Mouse (Mus musculus) adrenal gland, postnatal 4 days (tissue): ENCODE measurements around the gene Mast4. TPM values are rescaled to one million over a fixed set of nuclear protein-coding genes. Genes with fewer than 3 reads are reported as not detected.

ENCODE experiments used
- DNase-seq, 2 experiments: peaks; one replicate each; pipeline ENCODE4 v3.0.0; 2021 to 2022; ENCODE audit warnings: low spot score in 2 of 2, mixed read lengths in 2 of 2
- total RNA-seq, 2 experiments: library from RNA; stranded (reverse); gene quantifications; 2 replicates each; pipeline ENCODE4 v1.2.3; 2021

Mast4 gene
- total RNA-seq, 2 experiments from 2014 or later = 75.3 to 80.7 TPM

DNA sequence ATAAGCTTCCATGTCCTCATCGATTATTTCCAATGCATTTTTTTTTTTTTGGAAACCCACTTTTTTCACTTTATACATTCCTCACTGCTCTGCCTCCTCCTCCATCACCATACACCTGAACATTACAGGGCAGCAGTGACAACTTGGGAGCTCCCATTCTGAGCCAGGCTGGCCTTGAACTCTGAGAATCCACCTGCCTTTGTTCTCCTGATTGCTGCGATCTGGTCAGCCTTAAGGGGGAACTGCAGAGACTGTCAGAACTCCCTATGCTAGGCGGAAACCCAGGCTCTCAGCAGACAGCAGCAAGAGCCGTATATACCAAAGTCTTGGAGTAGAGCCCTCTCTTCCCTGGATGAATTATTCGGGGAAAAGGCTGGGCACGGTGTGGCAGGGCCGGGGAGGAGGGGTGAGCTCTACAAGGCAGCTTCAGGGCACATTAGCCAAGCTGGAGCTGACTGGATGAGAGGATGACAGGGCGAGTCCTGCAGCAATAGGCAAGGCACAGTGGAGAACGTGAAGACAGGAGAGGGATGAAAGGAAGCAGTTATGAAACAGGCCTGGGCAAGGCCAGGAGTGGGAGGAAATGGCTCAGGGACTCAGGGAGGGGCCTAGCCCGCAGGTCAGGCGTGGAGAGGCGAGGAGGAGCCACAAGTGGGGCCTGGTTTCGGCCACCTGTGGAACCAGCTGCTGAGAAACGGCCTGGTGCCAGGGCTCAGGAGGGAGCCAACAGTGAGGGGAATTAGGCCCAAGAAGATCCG, 435.7 kb downstream of the Mast4 start:
- peak in 1 of 2 experiments; percentile 22 for DNase-seq

DNA sequence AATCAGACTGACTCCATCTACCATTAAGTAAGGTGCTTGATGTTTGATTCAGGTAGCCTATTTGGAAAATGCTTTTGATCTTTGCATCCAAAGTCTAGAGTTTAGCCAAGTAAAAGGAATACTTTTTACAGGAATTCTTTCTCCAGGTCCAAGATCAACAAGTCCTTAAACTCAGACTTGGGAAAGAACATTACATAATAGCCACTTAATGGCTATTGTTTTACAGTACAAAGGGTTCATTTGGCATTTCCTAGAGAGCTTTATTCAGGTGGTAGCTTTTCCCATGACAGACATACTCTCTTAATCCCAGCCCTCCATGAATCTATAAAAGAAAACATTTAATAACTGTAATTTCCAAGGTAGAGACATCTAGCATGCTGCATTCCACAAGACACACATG, 438.0 kb downstream of the Mast4 start:
- no peak for DNase-seq

DNA sequence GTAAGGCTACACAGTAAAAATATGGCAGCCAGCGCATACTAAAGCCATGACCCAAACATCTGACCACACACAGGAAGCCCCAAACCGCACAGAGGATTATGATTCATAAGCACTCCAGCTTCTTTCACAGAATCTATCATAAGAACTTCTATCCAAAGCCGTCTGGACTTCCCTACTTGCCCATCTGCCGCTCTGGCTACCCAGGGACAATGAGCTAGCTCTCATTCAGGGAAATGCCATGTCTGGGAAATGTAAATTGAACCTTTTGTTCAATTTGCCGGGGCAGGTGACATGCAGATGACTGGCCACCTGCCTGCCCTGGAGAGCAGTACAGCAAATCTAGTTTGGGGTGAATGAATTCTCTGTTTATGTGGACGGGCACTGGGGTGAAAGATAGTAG, 438.4 kb downstream of the Mast4 start:
- no peak for DNase-seq

DNA sequence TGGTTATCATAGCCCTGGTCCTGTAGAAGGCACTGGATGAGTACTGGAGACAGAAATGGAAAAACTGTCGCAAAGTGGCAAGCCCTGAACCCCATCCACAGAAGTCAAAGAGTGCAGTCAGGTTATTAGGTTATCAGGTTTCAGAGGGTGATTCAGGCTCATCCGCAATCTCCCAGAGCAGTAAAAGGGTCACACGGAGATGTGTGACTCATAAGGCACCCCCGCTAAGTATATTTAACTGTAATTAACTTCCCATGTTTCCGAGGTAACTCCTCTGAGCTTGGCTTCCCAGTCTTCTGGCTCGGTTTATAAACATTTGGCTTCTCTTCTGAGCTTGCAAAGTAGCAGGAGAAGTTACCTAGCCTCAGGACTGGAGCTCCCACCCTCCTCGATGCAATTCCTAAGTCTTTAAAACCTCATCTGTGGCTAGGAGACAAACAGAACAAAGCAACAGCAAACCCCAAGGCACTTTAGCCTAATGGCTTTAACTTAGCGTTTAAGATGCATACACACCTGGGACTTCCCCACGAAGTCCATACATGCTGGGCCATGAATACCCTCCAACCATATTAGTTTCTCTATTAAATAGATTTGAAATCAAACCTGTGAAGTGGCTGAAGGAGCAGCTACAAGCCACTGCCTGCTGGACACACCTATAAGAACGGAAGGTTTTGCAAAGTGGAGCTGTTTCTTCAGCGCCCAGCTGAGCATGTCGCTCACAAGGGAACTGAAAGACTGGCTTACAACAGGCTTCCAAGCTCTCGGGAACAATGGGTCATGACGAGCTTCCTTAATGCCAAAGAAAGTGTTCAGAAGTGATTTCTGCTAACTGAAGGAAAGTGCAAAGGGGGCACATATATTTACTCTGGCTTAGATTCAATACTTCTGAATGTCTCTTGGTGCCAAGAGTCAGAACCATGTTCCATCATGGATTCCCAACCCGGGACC, 439.7 kb downstream of the Mast4 start:
- no peak for DNase-seq

DNA sequence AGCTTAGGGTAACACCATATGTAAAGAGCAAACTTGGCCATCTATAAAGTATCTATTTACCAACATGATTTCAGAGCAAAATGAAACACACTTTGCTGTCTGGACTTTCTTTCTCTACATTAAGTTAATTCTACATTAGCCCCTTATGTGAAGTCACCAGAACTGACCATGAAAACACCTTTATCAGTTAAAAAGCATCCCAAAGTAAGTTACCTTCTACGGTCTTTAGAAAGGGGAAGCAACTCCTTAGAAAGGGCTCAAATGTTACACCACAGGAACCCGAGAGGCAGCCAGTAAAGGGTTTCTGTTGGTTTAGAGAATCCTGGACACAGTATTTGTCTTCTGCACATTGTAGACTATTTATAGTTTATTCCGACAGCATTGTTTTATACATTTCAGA, 441.5 kb downstream of the Mast4 start:
- DNase-seq = no peak

DNA sequence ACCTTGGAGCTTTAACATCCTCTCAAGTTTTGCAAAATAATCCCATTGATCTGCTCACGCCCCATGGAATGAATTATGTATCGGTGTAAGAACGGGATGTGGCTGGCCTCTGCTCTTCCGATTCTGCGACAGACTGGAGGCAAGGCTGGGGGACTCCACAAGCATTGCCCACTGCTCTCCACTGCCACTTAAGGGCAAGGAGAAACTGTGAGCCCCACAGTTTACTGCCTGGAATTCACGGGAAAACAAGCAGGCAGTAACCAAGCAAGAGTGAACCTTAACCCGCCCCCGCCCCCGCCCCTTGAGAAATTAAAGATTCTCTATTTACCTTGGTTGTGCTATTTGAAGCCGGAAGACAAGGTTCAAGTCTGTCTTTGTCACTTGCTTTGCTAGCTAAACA, 444.3 kb downstream of the Mast4 start:
- DNase-seq = no peak

DNA sequence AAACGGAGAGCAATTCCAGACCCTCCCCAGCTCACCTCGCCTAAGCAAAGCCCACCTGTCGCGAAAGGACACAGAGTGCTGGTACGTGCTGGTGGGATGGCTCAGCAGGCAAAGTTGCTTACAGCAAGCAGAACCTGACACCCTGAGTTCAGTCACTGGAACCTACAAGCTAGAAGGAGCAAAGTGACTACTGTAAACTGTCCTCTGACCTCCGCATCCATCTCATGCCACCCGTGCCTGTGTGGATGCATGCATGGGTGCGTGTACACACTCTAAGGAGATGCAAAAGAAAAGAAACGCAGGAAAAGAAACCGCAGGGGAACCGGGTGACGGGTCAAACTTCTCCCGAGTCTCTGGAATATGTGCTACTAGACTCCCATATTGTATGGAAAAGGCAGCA, 444.8 kb downstream of the Mast4 start:
- no peak for DNase-seq

DNA sequence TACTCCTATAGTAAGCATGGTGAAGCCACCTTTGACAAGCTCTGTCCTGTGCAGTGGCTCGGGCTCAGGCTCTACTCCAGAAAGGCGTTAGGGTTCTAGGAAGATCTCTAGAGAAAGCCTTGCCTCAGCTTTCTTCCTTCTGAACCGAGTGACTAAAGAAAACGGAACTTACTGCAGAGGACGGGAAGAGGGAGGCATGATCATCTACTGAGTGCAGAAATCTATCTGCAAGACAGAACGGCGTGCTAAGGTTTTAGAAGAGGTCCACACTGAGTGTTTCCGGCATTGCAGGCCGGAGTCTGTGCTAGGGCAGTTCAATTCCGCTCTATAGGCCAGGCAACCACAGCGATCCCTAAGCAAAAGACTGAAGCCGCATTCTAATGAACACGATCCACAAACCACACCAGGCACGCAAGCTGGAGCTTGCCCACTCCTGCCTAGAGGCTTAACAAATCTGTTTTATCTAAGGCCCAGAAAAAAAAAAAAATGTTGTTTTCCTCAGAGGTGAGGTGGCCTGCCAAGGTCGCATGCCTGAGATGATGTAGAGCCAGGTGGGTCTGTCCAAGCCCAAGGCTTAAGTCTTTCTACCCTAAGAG, 445.3 kb downstream of the Mast4 start:
- no peak for DNase-seq

DNA sequence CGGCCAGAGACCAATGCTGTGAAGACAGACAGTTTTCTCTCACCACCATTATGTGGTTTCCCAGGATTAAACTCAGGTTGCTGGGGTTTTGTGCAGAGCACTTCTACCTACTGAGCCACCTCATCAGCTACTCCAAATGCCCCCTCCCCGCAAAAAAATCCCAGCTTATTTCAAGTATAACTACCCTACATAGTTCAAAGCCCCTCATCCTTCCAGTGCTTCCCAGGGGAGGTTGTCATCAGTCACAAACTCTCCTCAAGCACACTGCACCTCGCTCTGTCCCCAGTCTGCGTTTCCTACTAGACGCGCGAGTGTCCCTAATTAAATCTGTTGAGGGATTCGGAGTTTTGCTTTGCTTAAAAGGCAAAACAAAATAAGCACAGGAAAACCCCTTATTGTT, 446.1 kb downstream of the Mast4 start:
- no peak for DNase-seq

DNA sequence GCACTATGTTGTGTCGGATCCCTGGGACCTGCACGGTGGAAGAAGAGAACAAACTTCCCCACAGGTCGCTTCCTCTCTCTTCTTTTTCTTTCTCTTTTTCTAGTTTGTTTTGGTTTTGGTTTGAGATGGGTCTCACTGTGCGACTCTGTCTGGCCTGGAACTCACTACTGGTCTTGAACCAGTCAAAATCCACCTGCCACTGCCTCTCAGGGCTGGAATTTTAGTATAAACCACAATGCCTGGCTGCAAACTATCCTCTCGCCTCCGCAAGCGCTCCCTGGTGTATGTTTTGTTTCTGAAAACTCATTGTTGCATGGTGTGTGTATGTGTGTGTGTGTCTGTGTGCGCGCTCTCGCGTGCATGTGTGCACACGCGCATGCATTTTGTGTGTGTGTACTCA, 446.8 kb downstream of the Mast4 start:
- no peak for DNase-seq

DNA sequence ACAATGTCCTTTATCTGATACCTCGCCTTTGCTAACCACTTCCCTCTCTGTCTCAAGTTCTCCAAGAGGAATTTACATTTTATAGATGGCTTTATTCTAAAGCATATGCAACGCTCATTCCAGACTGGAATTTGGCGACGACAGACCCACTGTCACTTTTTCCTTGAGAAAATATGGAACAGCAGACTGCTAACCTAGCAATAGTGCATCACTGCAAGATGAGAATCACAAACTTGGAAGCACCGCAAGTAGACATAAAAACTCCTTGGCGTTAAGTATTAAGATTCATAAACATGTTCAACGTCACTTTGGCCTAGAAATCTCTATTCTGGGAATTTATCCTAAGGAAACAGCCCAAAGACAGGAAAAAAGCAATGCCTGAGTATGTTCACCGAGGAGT, 447.5 kb downstream of the Mast4 start:
- no peak for DNase-seq

DNA sequence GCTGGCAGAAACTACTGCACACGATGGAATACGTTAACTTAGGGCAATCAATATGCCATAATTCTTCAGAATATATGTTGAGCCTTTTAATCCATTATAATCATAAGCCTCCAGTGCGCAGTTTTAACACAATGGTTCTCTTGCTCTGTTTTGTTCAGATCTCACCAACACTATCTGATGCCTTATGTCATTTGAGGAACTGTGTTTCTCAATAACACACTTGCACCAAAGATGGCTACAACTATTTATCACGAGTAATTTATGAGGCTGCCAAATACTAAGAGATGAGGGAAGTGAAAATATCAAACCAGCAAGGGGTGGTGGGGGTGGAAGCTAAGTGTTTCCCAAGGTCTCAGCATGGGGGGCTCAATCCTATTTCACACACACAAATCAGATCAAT, 448.1 kb downstream of the Mast4 start:
- DNase-seq = no peak

DNA sequence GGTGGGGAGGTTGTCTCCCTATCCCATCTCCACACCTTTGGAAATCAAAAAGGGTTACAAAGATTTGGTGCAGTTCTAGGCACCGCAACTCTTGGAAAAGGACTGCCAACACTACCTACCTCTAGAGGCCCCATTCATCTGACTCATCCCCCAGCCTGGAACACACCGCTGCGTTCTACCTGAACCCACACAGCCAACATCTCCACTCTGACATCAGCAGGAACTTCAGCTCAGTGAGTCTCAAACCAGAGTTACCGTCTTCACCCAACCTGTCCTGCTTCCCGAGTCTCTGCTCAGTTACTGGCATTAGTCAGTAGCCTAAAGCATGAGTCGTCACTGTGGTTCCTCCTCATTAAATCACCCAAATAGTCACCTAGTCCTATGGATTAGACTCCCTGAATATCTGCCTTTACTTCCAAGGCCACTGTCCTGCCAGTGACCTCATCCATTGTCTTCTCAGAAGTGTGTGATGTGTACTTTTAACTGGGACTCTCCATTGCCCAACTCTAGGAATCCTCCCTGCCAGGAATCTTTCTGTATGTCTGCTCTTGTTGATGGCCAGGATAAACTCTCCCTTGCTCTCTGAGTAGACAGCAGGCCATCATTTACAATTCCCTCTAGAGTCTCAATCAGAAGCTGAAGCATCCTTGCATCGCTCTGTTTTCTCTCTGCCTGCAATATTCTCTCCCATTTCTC, 453.8 kb downstream of the Mast4 start:
- DNase-seq = no peak

DNA sequence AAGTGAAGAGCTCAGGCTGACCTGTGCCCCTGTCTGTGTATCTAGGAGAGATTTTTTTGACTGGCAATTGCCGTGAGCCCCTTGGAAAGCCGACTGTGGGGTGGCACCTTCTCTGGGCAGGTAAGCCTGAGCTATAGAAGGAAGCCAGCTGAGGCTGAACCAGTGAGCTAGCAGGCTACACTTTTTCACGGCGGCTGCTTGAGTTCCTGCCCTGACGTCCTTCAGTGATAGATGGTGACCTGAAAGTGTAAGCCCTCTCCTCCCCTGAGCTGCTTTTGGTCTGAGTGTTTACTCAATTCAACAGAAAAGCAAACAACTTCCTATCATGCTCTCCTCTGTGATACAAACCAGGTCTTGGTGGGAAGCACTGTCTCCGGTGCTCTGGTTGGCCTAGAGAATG, 455.7 kb downstream of the Mast4 start:
- no peak for DNase-seq

DNA sequence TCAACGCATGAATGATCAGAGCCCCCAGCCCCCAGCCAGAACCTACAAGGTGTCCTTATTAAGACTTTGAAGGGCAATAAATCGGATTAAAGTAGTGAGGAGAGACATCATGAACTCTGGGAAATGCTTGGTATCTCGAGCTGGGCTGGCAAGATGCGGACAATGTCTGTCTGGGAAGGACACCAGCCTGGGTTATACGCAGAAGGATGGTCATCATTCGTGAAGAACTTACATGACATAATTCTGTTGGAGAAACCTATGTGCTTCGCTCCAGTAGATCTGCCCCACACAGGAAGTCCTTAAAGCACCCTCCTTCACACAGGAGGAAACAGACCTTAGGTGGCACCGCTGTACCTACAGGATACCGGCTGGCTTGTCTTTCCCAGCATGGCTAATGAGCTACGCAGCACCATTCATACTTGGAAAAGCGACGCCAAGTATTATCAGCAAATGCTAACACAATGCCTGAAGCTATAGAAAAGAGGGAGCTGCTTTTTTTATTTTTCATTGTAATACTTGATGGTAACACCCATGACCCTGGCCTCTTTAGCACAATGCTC, 456.5 kb downstream of the Mast4 start:
- DNase-seq = no peak

DNA sequence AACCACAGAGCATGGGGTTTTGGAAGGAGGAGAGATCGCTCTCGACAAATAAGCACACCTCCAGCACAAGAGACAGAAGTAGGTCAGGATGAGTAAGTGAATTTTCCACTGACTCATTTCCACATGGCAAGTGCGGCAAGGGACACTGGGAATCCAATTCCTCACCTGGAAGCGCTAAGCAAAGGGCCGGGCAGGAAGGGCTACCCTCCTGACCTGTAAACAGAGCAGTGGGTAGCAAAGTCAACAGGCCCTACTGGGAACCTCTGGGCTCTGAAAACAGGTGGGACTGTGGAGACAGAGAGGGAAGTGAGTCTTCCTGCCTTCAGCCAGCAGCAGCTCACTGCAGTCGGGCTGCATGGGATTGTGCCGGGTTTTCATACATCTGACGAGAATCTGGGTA, 457.1 kb downstream of the Mast4 start:
- DNase-seq = no peak

DNA sequence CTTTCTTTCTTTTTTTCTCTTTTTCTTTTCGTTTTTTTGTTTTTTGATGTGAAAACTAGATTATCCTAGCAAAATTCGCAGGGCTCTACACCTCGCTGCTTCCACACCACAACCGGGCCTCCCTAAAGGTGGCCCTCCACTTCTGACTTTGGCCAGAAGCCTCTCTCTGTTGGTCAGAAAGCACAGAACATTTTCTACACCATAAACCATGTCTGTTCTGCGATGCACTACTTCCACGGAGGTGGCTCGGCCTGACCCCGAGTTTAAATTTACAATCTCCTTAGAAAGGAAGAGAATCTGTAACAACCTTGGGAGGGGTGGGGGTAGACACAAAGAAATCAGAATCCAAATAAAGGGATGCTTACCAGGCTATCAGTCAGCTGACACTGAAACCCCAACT, 458.8 kb downstream of the Mast4 start:
- DNase-seq = no peak

DNA sequence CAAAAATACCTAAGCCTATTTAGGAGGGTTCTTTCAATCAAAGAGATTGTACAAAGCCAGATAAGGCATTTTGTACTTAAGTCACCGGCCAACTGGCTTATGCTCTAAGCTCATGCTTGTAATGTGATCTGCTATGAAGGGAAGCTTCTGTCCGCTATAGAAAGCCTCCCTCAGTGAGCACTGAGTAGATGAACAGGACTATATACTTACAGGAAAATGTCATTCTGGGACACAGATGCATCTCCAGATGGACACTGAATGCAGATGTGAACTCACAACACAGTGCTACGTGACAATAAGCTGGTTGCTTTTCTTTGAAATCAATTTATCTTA, 459.2 kb downstream of the Mast4 start:
- no peak for DNase-seq

DNA sequence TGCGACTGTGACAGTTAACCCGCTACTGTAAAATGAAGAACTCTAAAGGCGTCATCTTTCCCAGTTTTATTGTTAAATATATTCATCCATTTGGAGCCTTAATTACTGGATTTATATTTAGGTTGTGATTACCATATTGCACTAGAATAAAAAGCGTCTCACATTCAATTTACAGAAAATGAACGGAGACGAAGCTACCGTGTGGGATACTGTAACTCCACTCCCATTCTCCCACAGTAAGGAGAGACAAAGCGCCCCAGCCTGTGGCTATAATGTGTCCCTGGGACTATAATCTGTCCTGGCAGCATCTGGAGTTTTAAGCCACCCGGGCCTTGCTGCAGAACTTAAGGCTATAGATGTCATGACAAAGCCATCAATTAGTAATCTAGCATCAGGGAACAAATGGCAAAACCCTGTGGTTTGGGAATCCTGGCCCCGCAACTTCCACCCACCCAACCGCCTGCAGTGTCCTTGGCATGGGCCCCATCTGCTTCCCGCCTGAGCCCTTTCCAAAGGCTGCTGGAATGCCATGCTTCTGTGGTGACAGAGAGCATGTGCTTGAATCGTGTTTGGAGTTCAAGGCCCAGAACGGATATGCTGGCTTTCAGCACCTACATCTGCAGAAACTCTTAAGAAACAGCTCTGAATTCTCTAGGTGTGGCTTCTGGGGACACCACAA, 459.7 kb downstream of the Mast4 start:
- no peak for DNase-seq

DNA sequence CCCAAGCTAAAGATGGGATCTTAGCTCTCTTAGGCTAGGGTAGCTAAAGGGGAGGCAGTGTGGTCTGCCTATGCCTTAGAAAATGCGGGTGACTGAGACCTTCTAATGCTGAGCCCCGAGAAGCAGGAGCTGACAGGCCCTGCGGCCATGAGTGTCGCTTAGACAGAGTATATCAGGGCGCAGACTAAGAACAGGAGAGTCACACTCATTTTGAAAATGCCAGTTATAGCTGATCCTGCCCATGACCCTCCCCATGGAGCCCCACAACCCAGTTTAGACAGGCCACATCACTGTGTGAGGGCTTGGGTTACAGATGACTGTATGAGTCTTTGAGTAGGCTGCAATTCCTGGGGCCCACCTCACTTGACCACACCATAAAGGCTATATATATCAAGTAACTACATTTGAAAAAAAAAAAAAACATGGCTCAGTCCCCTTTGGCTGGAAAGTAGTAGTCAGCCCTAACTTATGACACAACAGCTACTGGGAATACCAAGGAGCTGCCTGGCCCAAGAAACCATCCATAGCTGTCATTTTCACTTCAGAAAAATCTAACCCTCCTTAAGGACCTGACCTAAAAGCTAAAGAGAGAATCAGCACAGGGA, 460.8 kb downstream of the Mast4 start:
- no peak for DNase-seq
